ENCODE assay signal across 23 mouse cellular contexts in the genomic region with DNA sequence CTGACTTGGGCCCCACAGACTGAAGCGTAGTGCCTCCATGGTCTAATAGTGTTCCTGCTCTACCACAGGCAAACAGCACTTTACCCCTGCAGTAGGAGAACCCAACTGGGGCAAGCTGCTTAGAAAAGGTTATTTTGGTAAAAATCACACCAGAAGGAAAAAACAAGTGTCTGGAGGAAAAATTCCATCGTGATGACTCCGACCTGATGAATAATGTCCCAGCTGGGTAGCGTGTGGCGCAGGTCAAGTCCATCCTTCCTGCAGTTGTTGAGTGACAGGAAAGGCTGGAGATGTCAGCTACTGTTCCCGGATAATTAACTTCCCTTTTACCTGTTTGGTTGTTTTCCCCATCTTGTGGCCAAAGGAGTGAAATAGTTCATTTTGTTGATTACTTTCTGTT. TPM values are rescaled to one million over a fixed set of nuclear protein-coding genes. Genes with fewer than 3 reads are reported as not detected.
A peak's percentile ranks its signal among the peaks of the same experiment; 100 is the strongest.
DNase-seq lines count a peak whose midpoint lies in the region; ATAC-seq lines count a peak whose summit lies in the region.
"Had no signal": no experiment of that assay in that cellular context is flagged by ENCODE, and none has a peak within 500 bp of the region (broad histone marks: within the 10 kb centered on the region; RNA-seq: fewer than 3 reads in every experiment).

No protein-coding gene starts in this region.

- ATAC-seq in heart, embryonic 12.5 days (ENCODE audit: insufficient number of reproducible peaks, low FRiP score) = no peak
- ATAC-seq: activated CD4-positive, CD25-positive, alpha-beta regulatory T cell, adult 4 months; forebrain, embryonic 13.5 days; intestine, postnatal 0 days; midbrain, embryonic 16.5 days had no signal

- no peak overlapping the region for H3K9ac ChIP-seq in heart, embryonic 12.5 days
- H3K9ac ChIP-seq: forebrain, embryonic 13.5 days; stomach, embryonic 15.5 days had no signal

- no peak overlapping the region for H3K4me3 ChIP-seq in heart, embryonic 12.5 days
- H3K4me3 ChIP-seq in limb, embryonic 10.5 days = no peak overlapping the region
- H3K4me3 ChIP-seq: erythroblast, embryonic 14.5 days; forebrain, embryonic 13.5 days; midbrain, embryonic 10.5 days; stomach, embryonic 15.5 days had no signal

- 74% methylated on average over 6 of the region's 6 CpGs for WGBS in heart, embryonic 12.5 days
- 86% methylated on average over 6 of the region's 6 CpGs for WGBS in limb, embryonic 10.5 days

- no peaks in the 10 kb centered on the region for H3K9me3 ChIP-seq in heart, embryonic 12.5 days (replicated peaks)
- no peaks in the 10 kb centered on the region for H3K9me3 ChIP-seq in limb, embryonic 10.5 days (replicated peaks)
- H3K9me3 ChIP-seq: forebrain, embryonic 13.5 days; midbrain, embryonic 10.5 days; stomach, embryonic 15.5 days had no signal

- no peak overlapping the region for H3K4me2 ChIP-seq in heart, embryonic 12.5 days
- H3K4me2 ChIP-seq: forebrain, embryonic 13.5 days; stomach, embryonic 15.5 days had no signal

- no peaks in the 10 kb centered on the region for H3K27me3 ChIP-seq in heart, embryonic 12.5 days (replicated peaks)
- H3K27me3 ChIP-seq in limb, embryonic 10.5 days (ENCODE audit: low read depth, poor library complexity, severe bottlenecking) = no peaks in the 10 kb centered on the region
- H3K27me3 ChIP-seq: forebrain, embryonic 13.5 days; stomach, embryonic 15.5 days had no signal

- peaks cover 89% of the 10 kb centered on the region for H3K36me3 ChIP-seq in heart, embryonic 12.5 days
- peaks cover 99% of the 10 kb centered on the region for H3K36me3 ChIP-seq in limb, embryonic 10.5 days

- DNase-seq in adrenal gland, adult (ENCODE audit: inconsistent age in 2 of 2, low spot score in 1 of 2) = peak; percentile 63 to 80
- no peak for DNase-seq in adrenal gland, postnatal 4 days (ENCODE audit: low spot score in 2 of 2)
- peak; percentile 80 for DNase-seq in heart, adult 11 months
- DNase-seq in 3134 (ENCODE audit: extremely low read depth, insufficient read length, low spot score) = peak; percentile 45
- DNase-seq in adrenal gland, postnatal 10 days = peak; percentile 33
- DNase-seq in urinary bladder, adult 2 months (ENCODE audit: low spot score) = no peak
- no peak for DNase-seq in limb, embryonic 10.5 days (ENCODE audit: low spot score)
- DNase-seq: cerebellum, adult 9-10 months; gastrocnemius, postnatal 10 days; heart, adult 18-20 months; heart, postnatal 10 days; left cerebral cortex, postnatal 4 days; right cerebral cortex, adult 18-20 months; thymus, postnatal 25 days had no signal

- no peak overlapping the region for H3K27ac ChIP-seq in heart, embryonic 12.5 days (ENCODE audit: poor library complexity, severe bottlenecking)
- H3K27ac ChIP-seq in limb, embryonic 10.5 days = no peak overlapping the region
- H3K27ac ChIP-seq: forebrain, embryonic 13.5 days; kidney, postnatal 0 days; midbrain, embryonic 10.5 days; stomach, embryonic 15.5 days had no signal

- H3K4me1 ChIP-seq in heart, embryonic 12.5 days (replicated peaks) = peaks cover 31% of the 10 kb centered on the region
- H3K4me1 ChIP-seq in limb, embryonic 10.5 days = no peaks in the 10 kb centered on the region

RNA-seq across cellular contexts. Expression of a gene that starts 41.6 kb away (rescaled TPM):
- total RNA-seq in adrenal gland, postnatal 4 days (2021) = 100 to 1,000 TPM; 708 to 756 TPM
- polyA plus RNA-seq in heart, embryonic 12.5 days (2016; fragmentation: Nextera tagmentation; extraction: Ambion mirVana) = 624 and 643 TPM in 2 replicates
- total RNA-seq in adrenal gland, postnatal 10 days (2021) = 100 to 1,000 TPM; 469 to 580 TPM
- polyA plus RNA-seq in urinary bladder, adult 2 months (2012; rRNA removed) = 389 and 506 TPM in 2 replicates
- polyA plus RNA-seq in limb, embryonic 10.5 days (2016; fragmentation: Nextera tagmentation; extraction: Ambion mirVana) = 565 and 690 TPM in 2 replicates

Comparison
In these comparisons a context has a peak if more than half of its experiments do, and no peak if none do; other contexts are left out.
1. DNase-seq: peak in adrenal gland, adult (2 of 2), heart, adult 11 months (single experiment), 3134 (single experiment) and adrenal gland, postnatal 10 days (single experiment); none in adrenal gland, postnatal 4 days (0 of 2), urinary bladder, adult 2 months (single experiment) and limb, embryonic 10.5 days (single experiment).